Mouse (Mus musculus) embryonic facial prominence, embryonic 15.5 days (tissue): ENCODE results near the gene Znrd1. TPM values are rescaled to one million over a fixed set of nuclear protein-coding genes. Genes with fewer than 3 reads are reported as not detected.
A peak's percentile ranks its signal among the peaks of the same experiment; 100 is the strongest.

ENCODE experiments used
- ATAC-seq: fragments of 200-750 bp; cut with Nextera tagmentation; 2 replicates; pipeline ENCODE4 v1.8.0; 2017; ENCODE audit warnings: low read depth, moderate TSS enrichment; ENCODE audit not compliant: insufficient number of reproducible peaks, low FRiP score, low TSS enrichment
- H3K27ac ChIP-seq: fragments of 300-500 bp; sonication (generic); replicated peaks from 2 replicates; pipeline ENCODE4 v1.5.1; 2015; ENCODE audit warnings: mild to moderate bottlenecking, inconsistent platforms
- H3K27me3 ChIP-seq: fragments of 300-500 bp; sonication (generic); 2 replicates; pipeline ENCODE4 v1.6.1; 2015; ENCODE audit warnings: inconsistent platforms
- H3K36me3 ChIP-seq: fragments of 300-500 bp; sonication (generic); 2 replicates; pipeline ENCODE4 v1.6.1; 2015; ENCODE audit warnings: mild to moderate bottlenecking, inconsistent platforms
- H3K4me1 ChIP-seq: fragments of 300-500 bp; sonication (generic); 2 replicates; pipeline ENCODE4 v1.6.1; 2015; ENCODE audit warnings: inconsistent platforms
- H3K4me2 ChIP-seq: fragments of 300-500 bp; sonication (generic); replicated peaks from 2 replicates; pipeline ENCODE4 v1.6.1; 2015; ENCODE audit warnings: mild to moderate bottlenecking, inconsistent platforms
- H3K4me3 ChIP-seq: fragments of 300-500 bp; sonication (generic); replicated peaks from 2 replicates; pipeline ENCODE4 v1.5.1; 2015; ENCODE audit warnings: mild to moderate bottlenecking, inconsistent platforms
- H3K9ac ChIP-seq: fragments of 300-500 bp; sonication (generic); 2 replicates; pipeline ENCODE4 v1.6.1; 2015; ENCODE audit warnings: inconsistent platforms
- H3K9me3 ChIP-seq: fragments of 300-500 bp; sonication (generic); replicated peaks from 2 replicates; pipeline ENCODE4 v1.6.1; 2016; ENCODE audit warnings: inconsistent platforms
- whole genome bisulfite sequencing: fragments of 180-500 bp; shearing (Covaris S2); methylation state at CpG from one replicate; pipeline ENCODE4 v1.1.7; 2015; 5-methylcytosine and 5-hydroxymethylcytosine counted together
- polyA plus RNA-seq: library from polyadenylated mRNA; unstranded; fragments of >200 nt; fragmentation: Nextera tagmentation; extraction: Ambion mirVana; gene quantifications from 2 replicates; pipeline ENCODE4 v1.2.1, GENCODE M21; 2015

The Znrd1 gene
- polyA plus RNA-seq, 1 experiment from 2014 or later, result 98.6 TPM

DNA sequence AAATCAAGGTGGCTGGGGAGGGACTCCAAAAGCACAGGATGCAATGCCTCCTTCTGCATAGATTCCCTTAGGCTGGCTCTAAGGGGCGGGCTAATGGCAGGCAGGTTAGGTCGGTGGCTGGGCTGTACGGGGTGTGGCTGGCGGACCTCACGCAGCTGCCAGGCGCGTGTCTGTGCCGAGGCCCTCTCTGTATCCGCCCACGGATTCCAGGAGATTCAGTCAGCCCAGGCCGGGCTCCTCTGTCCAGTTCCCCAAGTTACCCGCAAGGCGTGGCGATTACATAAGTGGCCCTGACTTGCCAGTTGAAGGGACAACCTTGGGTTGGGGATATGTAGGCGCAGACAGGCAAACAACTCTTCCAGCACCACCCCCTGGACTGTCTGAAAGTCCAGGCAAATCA lies 38.1 kb downstream of the Znrd1 start:
- H3K27me3 ChIP-seq, result 0 out of 2 replicates have a peak, but pooled peaks cover 5% of the 10 kb centered on the region
- no peak for ATAC-seq
- no peak overlapping the region for H3K9ac ChIP-seq
- no peak overlapping the region for H3K27ac ChIP-seq
- WGBS, result 48% methylated on average over 15 of the region's 15 CpGs
- no peak overlapping the region for H3K4me2 ChIP-seq
- H3K4me1 ChIP-seq, result no peaks in the 10 kb centered on the region
- no peak overlapping the region for H3K4me3 ChIP-seq
- no peaks in the 10 kb centered on the region for H3K36me3 ChIP-seq
- H3K9me3 ChIP-seq, result no peaks in the 10 kb centered on the region

DNA sequence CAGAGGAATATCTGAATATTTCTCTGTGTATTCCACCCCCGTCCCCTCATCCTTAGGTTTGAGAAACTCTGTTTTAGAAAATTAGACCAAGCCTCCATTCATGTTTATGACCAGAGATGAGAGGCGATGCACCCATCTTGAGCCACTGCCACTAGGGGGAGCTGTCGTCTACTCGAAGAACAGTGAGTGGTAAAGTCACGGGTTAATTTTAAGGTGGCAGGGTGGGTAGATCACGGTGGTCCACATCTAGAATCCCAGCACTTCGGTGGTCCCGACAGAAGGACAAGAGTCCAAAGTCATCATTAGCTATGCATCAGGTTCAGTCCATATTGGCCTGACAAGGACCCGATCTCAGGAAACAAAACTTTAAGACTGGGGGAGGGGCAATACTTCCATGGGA lies 43.3 kb downstream of the Znrd1 start:
- Histone ChIP-seq H3K9me3 (no peaks in the 10 kb centered on the region), H3K27ac (no peak overlapping the region), H3K9ac (no peak overlapping the region), H3K4me2 (no peak overlapping the region), H3K4me1 (no peaks in the 10 kb centered on the region), H3K4me3 (no peak overlapping the region), H3K27me3 (0 out of 2 replicates have a peak, but pooled peaks cover 5% of the 10 kb centered on the region), H3K36me3 (no peaks in the 10 kb centered on the region)
- 15% methylated on average over 9 of the region's 9 CpGs for WGBS
- ATAC-seq, result no peak

DNA sequence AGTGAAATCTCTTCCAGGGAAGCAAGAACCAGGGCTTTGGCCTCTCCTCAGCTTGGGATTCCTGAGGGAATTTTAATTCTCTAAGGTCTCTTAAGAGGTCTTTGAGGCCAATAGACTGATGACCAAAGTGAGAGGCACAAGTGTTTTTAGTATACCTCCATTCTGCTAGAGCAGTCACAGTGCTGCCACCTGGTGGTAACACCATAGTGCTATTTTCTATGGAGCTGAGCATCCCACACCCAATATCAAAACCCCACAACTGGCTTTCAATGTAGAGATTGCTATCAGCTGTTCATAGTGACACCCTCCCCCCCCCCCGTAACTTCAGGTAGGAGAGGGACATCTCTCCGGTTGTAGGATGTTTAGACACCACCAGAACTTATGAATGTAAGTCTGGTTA lies 44.3 kb downstream of the Znrd1 start:
- Histone ChIP-seq H3K27me3 (0 out of 2 replicates have a peak, but pooled peaks cover 5% of the 10 kb centered on the region), H3K9ac (no peak overlapping the region), H3K4me2 (no peak overlapping the region), H3K4me1 (no peaks in the 10 kb centered on the region), H3K36me3 (no peaks in the 10 kb centered on the region), H3K4me3 (no peak overlapping the region), H3K27ac (no peak overlapping the region), H3K9me3 (no peaks in the 10 kb centered on the region)
- WGBS, result 17% methylated on average over 2 of the region's 2 CpGs
- ATAC-seq, result no peak

DNA sequence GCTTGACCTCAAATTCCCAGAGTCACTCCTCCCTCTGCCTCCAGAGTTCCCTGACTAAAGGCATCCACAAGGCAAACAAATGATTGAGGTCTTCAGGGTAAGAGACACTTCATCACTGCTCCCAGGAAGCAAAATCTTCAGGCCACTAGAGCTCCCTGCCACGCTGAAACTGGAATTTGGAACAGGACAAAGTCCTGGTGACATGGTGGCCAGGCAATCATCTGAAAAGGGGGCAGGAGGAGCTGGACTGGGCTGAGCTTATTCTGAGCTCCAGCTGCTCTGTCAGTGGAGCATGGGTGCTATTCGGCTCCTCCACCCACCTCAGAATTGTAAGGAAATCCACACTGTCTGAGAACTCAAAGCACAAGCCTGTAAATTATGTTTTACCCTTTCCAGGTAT lies 46.3 kb downstream of the Znrd1 start:
- WGBS, result 68% methylated on average over 2 of the region's 2 CpGs
- ATAC-seq, result no peak
- no peak overlapping the region for H3K27ac ChIP-seq
- 0 out of 2 replicates have a peak, but pooled peaks cover 5% of the 10 kb centered on the region for H3K27me3 ChIP-seq
- no peak overlapping the region for H3K4me2 ChIP-seq
- no peak overlapping the region for H3K4me3 ChIP-seq
- H3K9me3 ChIP-seq, result no peaks in the 10 kb centered on the region
- H3K9ac ChIP-seq, result no peak overlapping the region
- H3K4me1 ChIP-seq, result no peaks in the 10 kb centered on the region
- H3K36me3 ChIP-seq, result no peaks in the 10 kb centered on the region

DNA sequence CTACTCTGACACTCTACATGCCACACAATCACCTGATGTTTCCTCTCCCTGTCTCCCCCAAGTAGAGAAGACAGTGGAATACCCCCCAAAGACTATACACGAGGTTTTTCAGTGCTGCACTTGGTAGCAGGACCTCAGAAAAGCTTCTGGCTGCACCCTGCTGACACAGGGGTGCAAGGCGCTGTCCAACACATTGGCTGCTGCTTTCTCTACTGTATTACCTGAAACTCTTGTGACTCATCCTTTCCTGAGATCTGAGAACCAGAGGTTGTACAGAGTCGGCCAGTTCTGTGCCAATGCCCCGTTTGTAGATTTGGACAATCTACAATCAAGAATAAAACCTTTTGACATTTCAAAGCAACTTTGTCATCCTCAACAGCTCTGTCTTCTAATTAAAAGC lies 48.6 kb downstream of the Znrd1 start:
- Histone ChIP-seq H3K4me1 (no peaks in the 10 kb centered on the region), H3K27ac (no peak overlapping the region), H3K4me2 (no peak overlapping the region), H3K9me3 (no peaks in the 10 kb centered on the region), H3K4me3 (no peak overlapping the region), H3K9ac (no peak overlapping the region), H3K36me3 (no peaks in the 10 kb centered on the region), H3K27me3 (no peaks in the 10 kb centered on the region)
- no peak for ATAC-seq
- 48% methylated on average over 4 of the region's 4 CpGs for WGBS

DNA sequence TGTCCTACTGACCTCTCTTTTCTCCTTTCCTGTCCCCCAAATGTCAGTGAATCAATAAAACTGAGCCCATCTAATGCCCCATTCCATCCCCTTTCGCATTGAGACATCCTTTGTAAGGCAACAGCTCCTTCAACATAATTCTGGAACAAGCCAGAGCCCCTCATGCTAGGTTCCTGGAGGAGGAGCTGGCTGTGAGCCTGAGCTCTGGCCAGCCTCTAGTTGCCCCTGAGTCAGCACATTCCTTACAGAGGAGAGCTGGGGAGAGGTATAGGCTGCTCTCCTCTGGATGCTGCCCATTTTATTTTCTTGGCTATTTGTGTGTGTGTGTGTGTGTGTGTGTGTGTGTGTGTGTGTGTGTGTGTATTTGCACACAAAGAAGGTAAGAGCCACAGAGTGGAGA lies 50.1 kb downstream of the Znrd1 start:
- Histone ChIP-seq H3K4me3 (no peak overlapping the region), H3K4me1 (no peaks in the 10 kb centered on the region), H3K36me3 (no peaks in the 10 kb centered on the region), H3K27ac (no peak overlapping the region), H3K4me2 (no peak overlapping the region), H3K27me3 (no peaks in the 10 kb centered on the region), H3K9me3 (no peaks in the 10 kb centered on the region), H3K9ac (no peak overlapping the region)
- WGBS, result 41% methylated on average over 1 of the region's 1 CpGs
- ATAC-seq, result 0 out of 2 replicates have a peak, but pooled peaks have one; percentile 39

Other genes with a start within 250 kb of the Znrd1 start
- not detected in 2 replicates for gene H2-M10.5, start 185.6 kb downstream of the Znrd1 start, polyA plus RNA-seq
- gene H2-M10.6, start 146.4 kb downstream of the Znrd1 start, polyA plus RNA-seq, result not detected in 2 replicates
- 43.3 and 45.3 TPM in 2 replicates for gene Trim26, start 121.4 kb downstream of the Znrd1 start, polyA plus RNA-seq
- 0.15 and 0.17 TPM in 2 replicates for gene Trim15, start 91.3 kb downstream of the Znrd1 start, polyA plus RNA-seq
- gene Trim10, start 89.0 kb downstream of the Znrd1 start, polyA plus RNA-seq, result 1.7 and 2.3 TPM in 2 replicates
- not detected in 2 replicates for gene Trim40, start 68.4 kb downstream of the Znrd1 start, polyA plus RNA-seq
- gene Trim31, start 60.4 kb downstream of the Znrd1 start, polyA plus RNA-seq, result not detected in 2 replicates
- 7.5 and 9.4 TPM in 2 replicates for gene Rnf39, start 15.6 kb downstream of the Znrd1 start, polyA plus RNA-seq
- 106 and 111 TPM in 2 replicates for gene Ppp1r11, start 6.8 kb downstream of the Znrd1 start, polyA plus RNA-seq
- 5.7 and 5.9 TPM in 2 replicates for gene Znrd1as, start within 50 bp of the Znrd1 start, polyA plus RNA-seq
- gene 2410137M14Rik, start 22.7 kb upstream of the Znrd1 start, polyA plus RNA-seq, result not detected in 2 replicates
- 0.67 and 0.95 TPM in 2 replicates for gene H2-M5, start 31.0 kb upstream of the Znrd1 start, polyA plus RNA-seq
- gene Zfp57, start 42.6 kb upstream of the Znrd1 start, polyA plus RNA-seq, result 52.2 and 62.2 TPM in 2 replicates
- 0.09 TPM in 1 of 2 replicates, not detected in the other for gene Mog, start 64.8 kb upstream of the Znrd1 start, polyA plus RNA-seq
- gene Gabbr1, start 87.4 kb upstream of the Znrd1 start, polyA plus RNA-seq, result 11.5 and 15.0 TPM in 2 replicates
- gene Olfr90, start 129.9 kb upstream of the Znrd1 start, polyA plus RNA-seq, result 0.07 TPM in 1 of 2 replicates, not detected in the other
- gene Olfr91, start 139.7 kb upstream of the Znrd1 start, polyA plus RNA-seq, result not detected in 2 replicates
- not detected in 2 replicates for gene Olfr92, start 161.5 kb upstream of the Znrd1 start, polyA plus RNA-seq
- 0.05 TPM in 1 of 2 replicates, not detected in the other for gene Olfr93, start 202.9 kb upstream of the Znrd1 start, polyA plus RNA-seq
- 0.18 TPM in 1 of 2 replicates, not detected in the other for gene Ubd, start 235.3 kb upstream of the Znrd1 start, polyA plus RNA-seq
- 0.12 TPM in 1 of 2 replicates, not detected in the other for gene Olfr94, start 242.4 kb upstream of the Znrd1 start, polyA plus RNA-seq